Mouse (Mus musculus) erythroid progenitor cell, adult 5-6 weeks (primary cell): ENCODE measurements around the gene Pdlim1. TPM values are rescaled to one million over a fixed set of nuclear protein-coding genes. Genes with fewer than 3 reads are reported as not detected.
A peak's percentile ranks its signal among the peaks of the same experiment; 100 is the strongest.
"Not testable (repeated sequence)": the region's sequence is repeated elsewhere in the genome, so short reads cannot be mapped to it uniquely, and the experiment has no call there.

Source experiments
- ATAC-seq: replicated peaks from 2 replicates; pipeline ENCODE4 v1.8.0; 2016; ENCODE audit warnings: moderate number of reproducible peaks, mild to moderate bottlenecking, moderate TSS enrichment, inconsistent platforms; ENCODE audit not compliant: poor library complexity, low FRiP score, severe bottlenecking
- total RNA-seq, 2 experiments: library from RNA; stranded (forward) in 1 of 2; stranded (reverse) in 1 of 2; fragments of 150-400 nt in 1 of 2; fragments of 186-747, 209-891 nt in 1 of 2; gene quantifications; 2 replicates each; pipeline versions ENCODE4 v1.2.3 to v1.2.4; 2015 to 2017; ENCODE audit warnings: low replicate concordance in 2 of 2

Pdlim1 gene
- total RNA-seq, 2 experiments from 2014 or later, result 17.2 to 40.2 TPM

DNA sequence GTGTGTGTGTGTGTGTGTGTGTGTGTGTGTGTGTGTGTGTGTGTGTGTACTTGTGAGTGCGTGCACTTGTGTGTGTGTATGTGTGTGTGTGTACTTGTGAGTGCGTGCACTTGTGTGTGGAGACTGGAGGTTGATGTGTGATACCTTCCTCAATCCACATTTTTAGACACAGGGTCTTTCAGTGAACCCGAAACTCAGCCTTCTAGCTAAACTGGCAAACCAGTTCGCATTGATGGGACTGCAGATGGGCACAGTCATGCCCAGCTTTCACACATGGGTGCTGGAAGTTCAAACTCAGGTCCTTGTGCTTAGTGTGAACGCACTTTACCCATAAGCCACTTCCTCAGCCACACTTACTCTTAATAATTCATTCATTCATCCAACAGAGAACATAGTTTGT, 23.2 kb downstream of the Pdlim1 start:
- ATAC-seq, result no peak

DNA sequence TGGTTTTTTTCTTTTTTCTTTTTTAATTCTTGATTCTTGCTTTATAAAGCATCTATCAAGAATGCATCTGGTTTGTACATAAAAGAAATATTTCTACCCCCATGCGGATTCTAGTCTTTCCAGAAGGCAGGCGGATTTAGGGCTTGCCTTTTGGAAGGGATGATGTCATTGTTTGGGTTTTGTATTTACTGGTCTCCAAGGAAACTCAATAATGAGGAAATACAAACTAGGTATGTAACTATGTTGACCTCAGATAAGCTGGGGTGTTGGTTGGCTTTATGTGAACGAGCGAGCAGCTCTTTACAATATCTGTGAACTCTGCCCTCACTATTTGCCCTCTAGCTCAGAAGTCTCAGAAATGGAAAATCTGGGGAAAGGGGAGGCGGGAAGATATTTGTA, 24.4 kb downstream of the Pdlim1 start:
- no peak for ATAC-seq

DNA sequence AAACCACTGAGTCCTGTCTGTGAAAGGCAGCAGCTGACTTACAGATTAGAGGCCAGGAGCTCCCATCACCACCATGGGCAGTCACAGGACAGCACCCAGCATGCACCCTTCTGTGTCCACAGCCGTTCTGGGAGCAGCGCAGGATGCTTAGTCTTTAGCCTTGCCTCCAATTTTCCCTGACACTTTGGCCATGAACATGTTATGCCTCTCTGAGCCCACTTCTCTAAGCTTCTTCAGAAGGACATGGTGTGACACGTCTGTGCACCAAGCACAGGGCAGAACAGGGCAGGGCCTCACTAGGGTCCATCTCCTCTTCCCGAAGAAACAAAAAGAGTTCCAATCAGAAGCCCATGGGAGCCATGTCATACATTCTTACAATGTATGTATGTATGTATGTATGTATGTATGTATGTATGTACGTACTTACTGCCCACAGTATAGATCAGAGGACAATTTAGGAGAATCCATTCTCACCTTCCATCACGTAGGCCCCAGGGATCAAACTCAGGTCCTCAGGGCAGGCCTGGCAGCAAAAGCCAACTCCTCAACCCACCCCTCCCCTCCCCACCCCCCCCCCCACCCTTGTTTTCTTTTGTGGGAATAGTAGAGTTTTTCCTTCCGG, 24.9 kb downstream of the Pdlim1 start:
- no peak for ATAC-seq

DNA sequence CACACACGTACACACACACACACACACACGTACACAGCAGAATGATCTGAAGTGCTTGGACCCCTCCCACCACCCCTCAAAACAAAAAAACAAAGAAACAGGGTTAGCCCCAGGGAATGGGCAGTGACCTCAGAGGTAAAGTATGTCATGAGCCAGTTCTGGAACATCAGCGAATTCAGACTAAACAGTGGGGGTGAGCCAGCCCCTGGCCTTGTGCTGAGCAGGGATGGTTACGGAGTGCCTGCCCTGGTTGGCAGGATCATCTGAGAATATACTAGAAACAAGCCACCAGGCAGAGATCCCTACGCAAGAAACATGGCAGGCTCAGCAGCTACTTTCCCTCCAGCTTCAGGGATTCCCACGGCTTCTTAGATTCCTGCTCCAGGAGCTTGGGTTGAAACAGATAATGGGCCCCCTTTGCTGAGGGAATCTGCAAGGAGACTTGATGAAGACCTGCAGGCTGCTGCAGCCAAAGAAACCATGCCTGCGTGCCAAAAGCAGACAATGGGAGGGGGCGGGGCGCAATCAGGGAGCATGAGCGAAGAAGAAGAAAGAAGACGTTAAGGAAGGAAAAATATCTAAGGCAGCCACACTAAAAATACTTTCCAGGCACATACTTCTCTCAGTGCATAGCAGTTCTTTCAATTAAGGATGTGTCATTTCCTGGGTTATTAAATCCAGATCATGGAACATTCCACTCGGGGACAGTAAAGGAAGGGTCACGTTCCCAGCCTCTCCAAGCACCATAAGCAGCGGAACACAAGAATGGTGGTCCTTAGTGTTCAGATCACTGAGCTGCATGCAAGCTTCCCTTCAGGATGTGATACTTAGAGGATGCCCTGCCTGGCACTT, 30.6 kb downstream of the Pdlim1 start:
- no peak for ATAC-seq

DNA sequence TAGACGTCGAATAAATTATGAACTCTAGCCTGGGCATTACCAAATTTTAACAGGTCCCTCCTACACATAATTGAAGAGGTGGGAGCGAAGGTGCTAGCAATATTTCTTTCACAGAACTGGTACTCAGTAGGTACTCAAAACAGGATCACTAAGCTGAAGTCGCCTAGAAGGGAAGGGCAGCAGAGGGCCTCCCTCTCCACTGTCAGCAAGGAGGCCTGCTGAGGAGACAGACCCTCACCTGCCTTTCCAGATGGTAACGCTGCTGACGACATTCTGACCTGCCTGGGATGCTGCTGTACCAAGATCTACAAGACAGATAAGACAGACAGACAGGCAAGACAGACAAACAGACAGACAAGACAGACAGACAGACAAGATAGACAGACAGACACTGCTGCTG, 31.3 kb downstream of the Pdlim1 start:
- ATAC-seq, result no peak

DNA sequence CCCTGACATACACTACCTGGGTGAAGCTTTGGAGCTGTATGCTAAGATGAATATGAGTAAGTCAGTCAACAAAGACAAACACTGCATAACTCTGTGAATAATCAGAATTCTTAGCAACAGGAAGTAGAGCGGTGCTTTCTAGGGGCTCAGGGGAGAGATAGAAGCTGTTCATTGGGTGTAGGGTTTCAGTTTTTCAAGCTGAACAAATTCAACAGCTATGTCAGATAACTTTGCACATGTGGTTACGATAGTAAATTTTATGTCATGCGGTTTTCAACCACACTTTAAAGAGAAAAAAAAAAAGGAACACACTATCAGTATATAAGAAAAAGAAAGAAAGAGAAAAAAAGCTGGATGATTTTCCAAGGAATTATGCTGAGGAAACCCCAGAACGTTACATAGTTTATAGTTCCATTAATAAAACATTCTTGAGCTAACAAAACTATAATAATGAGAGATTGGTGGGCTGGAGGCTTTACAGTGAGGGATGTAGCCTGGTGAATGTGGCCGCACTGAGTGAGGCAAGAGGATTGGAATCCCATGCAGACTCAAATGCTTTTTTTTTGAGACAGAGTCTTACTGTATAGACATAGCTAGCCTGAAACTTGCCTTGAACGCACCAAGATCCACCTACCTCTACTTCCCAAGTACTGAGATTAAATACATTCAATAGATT, 33.3 kb downstream of the Pdlim1 start:
- ATAC-seq, result no peak

DNA sequence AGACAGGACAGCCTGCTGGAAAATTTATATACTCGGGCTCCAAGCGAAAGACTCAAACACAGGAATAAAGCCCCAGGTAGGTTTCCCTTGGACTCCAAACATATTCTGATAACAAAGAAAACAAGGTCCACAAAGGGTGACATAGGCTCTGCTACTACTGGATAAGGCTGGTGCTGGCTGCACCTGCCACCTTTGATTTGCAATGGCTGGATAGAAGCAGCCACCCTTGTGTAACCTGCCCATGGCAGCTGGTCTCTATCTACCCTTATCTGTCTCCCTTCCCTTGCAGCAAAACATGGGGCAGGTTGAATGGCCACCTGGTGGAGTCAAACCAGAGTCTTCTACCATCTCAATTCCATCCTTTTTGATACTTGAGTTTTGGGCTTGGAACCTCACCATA, 39.1 kb downstream of the Pdlim1 start:
- no peak for ATAC-seq

DNA sequence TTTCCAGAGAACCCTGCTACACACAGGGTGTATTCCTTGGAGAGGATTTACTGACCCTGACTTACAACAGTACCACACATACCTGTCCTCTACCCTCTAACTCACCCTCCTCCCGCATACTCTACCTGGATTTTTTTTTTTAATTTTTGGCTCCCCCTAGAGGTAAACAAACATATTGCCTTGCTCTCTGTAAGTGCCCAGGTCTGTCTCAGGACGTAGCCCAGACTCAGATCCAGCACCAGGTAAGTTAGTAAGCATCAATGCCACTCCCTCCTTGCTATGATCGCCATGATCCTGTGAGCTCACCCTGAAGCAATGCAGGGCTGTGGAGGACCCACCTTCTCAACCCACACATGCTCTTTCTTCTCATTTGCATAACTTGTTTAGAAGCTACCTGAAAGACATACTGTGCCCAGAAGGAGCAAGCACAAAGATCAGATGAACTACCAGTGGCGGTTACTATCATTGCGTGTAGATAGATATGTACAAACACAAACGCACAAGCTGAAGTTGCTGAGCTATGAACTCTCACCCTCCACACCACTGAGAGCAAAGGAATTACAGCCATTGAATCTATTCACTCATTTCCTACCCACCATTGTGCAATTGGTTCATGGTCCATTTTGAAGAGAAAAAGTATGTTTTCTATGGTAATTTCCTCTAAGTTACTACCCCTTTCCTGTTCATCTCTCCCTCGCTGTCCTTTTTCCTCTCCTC, 39.7 kb downstream of the Pdlim1 start:
- ATAC-seq, result peak; percentile 61; the same call in 1 of the 2 replicates

DNA sequence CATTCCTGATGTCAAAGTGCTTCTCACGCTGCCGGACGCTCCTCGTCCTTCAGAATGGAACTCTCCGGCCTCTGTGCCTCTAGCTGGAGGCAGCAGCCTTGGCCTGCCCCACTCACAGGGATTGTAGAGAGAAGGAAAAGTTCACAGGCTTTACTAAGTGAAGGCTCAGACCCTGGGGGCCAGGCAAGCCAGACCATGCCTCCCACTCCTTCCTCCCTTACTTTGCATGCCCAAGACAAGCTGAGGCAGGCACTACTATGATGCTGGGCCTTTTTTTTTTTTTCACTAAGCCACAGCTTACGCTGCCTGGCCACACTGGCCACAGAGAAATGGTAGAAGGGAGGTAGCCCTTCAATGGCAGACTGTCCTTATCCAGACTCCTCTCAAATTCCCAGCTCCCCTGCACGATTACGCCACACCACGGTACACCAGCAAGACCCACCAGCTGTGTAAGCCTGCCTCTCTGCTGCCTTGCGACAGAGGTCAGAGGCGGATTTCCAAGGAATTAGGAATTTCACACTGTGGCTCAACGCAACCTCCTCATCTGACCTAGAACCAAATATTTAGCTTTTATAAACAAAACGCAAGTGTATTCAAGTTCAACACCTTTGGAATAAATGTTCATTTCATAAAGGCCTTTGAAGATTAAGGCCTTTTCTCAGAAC, 40.4 kb downstream of the Pdlim1 start:
- no peak for ATAC-seq

DNA sequence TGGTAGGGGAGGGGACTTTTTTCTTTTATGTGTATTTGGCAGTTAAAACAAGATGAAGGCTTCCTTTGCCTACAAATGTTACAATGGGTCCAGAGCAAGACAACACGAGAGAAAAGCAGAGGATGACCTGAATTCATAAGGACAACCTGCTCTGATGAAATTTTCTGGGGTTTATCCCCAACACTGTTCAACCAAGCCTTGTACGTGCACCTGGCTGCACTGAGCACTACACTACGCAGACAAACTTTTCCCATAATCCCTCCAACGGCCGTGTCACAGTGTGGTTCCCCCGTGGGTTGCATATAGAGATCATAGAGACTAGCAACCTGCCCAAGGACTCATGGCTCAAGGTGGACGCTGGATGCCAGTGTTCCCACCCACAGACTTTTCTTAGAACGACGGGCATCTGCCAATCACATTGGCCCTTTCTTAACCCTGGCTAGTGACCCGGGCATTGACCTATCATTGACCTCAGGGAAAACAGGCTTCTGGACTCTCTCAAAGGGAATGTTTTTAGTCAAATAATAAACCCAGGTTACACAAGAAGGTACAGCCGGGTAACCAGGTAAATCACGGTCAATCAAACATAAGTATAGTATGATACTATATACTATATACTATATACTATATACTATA, 45.0 kb downstream of the Pdlim1 start:
- ATAC-seq, result no peak

DNA sequence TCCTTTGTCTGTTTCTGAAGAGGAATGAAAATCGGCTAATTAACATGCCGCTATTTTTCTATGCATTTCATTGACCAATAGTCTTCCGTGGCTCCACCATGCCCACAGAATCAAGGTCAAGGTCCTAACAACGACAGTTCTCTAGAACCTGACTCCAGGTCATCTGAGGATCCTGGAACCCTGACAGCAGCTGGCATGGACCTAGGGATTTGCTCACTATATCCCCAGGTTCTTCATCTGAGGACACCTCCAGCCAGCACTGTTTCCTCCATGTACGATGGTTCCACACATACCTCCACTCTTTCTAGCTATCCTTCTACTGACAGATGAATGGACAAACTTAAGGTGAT, 45.9 kb downstream of the Pdlim1 start:
- ATAC-seq, result 0 out of 2 replicates have a peak, but pooled peaks have one; percentile 34

DNA sequence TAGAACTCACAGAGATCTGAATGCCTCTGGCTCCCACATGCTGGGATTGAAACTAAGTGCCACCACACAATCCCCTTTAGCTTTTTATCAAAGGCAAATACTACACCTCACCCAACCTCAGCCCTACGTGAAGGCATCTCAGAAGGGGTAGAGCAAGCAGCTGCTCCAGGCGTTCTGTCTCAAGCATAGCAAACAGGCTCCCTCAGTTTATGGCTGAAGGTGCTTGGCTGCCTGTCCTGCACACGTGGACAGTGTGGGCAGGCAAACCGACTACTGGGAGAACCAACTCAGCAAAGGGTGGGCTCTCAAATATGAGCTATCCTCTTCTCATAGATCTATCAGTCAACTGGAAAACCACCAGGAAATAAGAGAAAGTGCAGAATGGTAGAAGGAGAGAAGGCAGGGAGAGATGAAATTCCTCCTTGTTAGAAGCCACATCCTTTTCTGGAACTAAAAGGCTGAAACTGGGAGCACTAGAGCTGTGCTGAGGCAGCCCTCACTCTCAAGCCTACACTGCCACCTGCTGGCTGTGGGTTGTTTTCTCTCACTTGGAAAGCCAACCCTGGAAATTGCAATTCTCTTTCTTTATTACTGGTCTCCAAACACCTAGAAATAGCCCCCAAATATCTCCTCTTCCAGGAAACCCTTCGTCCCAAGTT, 46.4 kb downstream of the Pdlim1 start:
- ATAC-seq, result 0 out of 2 replicates have a peak, but pooled peaks have one; percentile 52

DNA sequence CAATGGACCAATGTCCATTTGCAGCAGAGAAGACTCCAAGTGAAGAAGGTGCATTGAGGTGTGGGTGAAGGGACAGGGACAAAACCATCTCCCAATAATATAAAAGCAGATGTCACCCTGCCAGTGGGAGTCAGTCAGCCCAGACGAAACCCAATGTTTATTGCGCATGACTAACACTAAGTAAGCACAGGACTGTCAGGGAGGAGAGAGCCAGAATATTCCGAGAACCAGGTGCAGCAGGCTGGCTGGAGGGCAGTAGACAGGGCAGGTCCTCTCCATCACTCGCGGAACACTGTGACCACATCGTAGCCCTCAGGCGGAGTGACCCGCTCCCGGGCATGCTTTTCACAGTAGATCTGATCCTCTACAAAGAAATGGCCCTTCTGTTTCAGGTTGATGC, 49.3 kb downstream of the Pdlim1 start:
- not testable (repeated sequence) for ATAC-seq

DNA sequence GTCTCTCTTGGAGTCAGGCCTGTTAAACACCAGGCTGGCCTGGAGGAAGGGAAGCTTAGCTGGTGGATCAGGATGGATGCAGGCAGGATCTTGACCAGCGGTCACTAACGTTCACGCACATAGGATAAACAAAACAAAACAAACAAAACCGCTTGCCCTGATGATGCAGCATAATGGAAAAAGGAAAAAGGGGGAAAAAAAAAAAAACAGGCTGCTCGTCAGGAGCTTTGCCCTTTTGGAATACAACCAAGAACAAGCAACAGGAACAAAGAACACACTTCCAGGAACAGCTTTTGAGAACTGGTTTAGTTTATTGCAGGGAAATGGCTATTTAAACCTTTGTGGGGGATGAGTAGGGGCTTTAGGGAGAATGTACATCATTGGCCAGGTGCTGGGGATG, 50.8 kb downstream of the Pdlim1 start:
- ATAC-seq, result no peak

DNA sequence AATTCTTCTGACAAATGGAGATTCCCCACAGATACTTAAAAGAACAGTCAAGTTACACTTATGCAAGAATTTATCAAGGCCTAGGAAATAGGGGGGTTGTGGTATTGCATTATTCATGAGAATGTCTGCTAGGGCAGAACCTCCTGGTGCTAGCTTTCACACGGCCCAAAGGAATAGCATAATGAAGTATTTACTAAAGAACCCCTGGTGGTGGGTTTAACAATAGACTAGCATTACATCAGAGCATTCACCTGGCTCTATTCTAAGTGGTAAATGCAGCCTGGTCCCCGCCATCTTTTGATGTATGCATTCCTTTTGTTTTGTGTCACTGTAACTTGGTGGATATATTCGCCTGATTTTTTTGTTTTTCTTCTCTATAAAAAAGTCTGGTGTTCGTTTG, 68.7 kb downstream of the Pdlim1 start:
- ATAC-seq, result not testable (repeated sequence)

DNA sequence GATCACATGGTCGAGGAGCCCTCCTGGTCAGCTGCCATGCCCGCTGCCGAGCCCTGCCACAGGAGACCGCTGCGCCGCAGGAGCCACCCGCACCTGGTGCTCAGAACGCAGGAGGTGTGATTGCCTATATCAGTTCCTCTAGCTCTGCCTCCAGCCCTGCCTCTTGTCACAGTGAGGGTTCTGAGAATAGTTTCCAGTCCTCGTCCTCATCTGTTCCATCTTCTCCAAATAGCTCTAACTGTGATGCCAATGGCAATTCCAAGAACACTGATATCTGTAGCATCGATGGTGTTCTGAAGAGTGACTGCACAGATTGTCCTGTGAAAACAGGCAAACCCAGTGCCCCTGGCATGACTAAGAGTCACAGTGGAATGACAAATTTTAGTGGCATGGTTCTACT, 81.0 kb downstream of the Pdlim1 start:
- no peak for ATAC-seq

DNA sequence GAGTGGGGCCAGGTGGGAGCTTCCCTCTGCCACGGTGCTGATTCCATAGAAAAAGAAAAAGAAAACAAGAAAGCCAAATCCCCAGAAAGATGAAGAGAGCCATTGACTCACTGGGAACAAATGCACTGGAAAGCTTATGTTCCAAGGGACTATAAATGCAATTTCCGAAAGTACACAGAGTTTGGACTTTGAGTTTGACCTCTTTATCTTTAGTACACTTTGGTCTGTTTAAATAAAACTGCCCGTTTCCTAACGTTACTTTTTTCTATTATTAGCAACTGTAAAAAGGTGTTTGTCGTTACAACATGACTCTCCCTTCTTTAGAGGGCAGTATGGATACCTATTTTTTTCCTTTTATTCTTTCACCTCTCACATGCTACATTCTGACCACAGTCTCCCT, 84.5 kb downstream of the Pdlim1 start, which contains the start of gene Cyp2c70:
TSS of gene Cyp2c70 (minus strand) at position 174 of the 400 bp plus-strand sequence.
- no peak for ATAC-seq

DNA sequence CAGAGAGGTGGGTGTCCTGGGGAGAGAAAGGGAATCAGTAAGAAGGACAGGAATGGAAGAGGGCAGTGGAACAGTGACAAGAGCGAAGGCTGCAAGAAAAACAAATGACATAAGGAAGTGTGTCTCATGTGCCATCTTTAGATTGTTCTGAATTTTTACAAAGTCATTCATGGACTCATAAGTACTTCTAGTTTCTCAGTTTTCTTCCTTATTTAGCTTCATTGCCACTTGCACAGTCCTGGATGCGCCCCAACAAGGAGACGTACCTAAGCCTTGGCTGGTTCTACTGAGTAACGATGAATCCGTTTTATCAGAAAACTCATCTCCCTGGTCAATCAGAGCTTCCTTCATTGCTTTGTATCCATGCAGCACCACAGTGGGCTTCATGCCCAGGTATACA, 88.0 kb downstream of the Pdlim1 start:
- ATAC-seq, result no peak

DNA sequence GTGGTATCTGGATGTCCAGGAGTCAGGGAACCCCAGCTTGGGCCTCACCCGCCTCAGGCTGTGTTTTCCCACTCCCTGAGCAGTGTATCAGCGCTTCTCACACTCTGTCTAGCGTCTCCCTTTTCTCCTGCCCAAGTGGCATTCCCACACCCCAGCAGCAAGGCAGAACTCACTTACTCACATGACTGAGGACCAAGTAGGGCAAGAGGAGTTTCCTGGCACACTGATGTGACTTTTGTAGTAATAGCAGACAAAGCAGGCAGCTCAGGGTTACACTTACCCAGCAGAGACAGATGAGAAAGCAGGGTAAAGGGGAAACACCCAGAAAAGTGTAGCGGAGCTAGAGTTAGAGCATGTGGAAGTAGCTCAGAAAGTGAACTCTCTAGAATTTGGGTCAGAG, 93.3 kb downstream of the Pdlim1 start:
- ATAC-seq, result no peak
